Mouse (Mus musculus) thymus, adult 18-20 months (tissue): ENCODE results near the gene Fam135a.
"Not testable (repeated sequence)": the region's sequence is repeated elsewhere in the genome, so short reads cannot be mapped to it uniquely, and the experiment has no call there.

Experiments
- DNase-seq, 2 experiments: peaks; one replicate each; pipeline ENCODE4 v3.0.0; 2022; ENCODE audit warnings: mixed read lengths in 2 of 2

Fam135a gene

DNA sequence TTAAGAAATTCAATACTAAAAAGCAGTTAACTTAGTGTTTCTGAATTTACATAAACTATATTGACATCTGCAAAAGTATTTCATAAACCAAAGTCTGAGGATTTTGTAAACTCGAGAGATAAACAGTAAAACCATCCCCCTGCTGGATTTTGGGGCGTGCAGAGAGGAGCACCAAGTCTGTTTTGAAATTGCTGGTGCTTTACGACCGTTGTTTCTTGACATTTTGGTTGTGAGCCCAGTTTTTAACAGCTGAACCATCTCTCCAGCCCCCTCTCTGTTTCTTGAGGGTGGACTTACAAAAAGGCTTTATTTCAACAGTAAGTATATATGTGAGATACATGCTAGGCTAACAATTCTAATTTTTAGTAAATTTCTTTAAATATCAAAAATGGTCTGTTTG is 33.4 kb downstream of the Fam135a start:
- DNase-seq, result no peak

DNA sequence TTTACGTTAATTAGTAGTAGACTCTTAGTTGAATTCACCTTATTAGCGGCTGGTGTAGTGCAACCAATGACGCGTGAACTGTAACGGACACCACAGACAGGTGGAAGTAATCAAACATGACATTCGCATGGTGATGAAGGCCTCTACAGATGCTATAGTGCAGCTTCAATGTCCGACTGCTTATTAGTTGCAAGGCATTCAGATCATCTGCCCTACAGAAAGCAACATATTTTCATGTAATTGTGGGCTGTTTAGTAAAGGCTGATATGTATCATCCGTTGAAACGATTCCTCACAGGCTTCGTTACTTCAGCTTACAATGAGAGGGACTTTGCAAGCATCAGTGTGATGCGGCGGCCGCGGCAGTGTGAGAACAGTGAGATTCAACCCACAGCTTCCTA is 44.4 kb downstream of the Fam135a start:
- DNase-seq, result no peak

DNA sequence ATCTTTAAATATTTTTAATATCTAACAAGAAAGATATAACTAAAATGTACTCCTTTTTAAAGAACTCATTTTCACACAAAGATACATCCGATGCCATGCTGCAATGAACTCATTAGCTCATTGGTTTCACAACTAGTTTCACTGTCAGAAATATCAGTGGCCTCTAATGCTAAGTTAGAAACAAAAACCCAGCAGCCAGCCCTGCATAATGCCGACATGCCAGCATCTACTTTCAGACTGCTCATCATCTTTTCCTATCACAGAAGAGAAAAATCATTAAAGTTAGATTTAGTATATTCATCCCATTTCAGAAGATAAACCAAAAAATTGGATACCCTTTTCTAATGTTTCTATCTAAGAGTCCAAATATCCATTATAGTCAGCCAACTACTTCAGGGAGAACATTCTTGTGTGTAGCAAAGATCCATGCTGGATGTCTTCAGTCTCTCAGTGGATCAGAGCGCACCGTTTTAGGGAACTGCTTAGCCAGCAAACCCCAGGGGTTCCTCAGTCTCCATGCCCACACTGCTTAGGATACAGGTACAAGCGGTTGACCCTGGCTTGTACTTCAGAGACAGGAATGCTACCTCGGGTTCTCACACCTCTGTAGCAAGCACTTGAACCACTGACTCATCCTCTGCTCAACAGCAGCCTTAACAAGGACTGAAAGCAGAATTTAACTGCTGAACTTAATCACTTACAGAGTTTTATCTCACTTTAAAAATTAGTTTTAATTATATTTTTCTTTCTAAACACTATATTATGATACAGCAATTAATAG is 53.2 kb downstream of the Fam135a start:
- DNase-seq, result no peak

DNA sequence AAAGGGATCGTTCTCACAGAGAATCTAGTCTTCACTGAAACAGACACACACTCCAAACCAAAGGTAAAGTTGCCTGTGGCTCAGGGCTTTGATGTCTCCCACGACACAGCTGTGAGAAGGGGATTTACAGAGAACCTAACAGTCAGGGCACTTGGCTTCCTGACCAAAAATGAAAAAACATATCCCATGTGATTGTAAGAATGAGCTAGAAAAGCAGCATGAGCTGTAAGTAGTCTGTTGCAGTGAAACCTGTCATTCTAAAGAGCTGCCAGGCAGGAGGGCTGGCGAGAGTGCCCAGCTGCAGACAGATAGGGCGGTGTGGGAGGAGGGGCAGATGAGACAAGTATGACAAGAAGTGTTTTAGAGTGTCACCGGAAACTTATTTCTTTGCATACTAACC is 54.5 kb downstream of the Fam135a start:
- DNase-seq, result peak; percentile 11 to 24

DNA sequence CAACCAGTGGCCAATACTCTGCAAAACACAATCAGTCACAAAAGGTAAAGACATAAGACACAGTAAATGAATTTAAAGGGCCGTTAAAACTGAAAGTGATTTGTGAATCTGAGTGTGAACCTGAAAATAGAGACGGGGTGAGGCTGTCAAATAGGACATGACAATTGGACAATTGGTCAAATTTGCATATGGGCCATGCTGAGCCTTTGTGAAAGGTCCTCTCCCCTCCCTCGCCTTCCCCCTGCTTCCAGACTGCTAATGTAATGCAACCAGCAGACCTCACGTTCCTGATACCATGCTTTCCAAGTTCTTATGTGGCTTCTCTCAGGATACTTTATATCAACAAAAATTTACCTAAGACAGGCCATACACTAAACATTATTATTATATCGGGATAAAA is 57.1 kb downstream of the Fam135a start:
- no peak for DNase-seq

DNA sequence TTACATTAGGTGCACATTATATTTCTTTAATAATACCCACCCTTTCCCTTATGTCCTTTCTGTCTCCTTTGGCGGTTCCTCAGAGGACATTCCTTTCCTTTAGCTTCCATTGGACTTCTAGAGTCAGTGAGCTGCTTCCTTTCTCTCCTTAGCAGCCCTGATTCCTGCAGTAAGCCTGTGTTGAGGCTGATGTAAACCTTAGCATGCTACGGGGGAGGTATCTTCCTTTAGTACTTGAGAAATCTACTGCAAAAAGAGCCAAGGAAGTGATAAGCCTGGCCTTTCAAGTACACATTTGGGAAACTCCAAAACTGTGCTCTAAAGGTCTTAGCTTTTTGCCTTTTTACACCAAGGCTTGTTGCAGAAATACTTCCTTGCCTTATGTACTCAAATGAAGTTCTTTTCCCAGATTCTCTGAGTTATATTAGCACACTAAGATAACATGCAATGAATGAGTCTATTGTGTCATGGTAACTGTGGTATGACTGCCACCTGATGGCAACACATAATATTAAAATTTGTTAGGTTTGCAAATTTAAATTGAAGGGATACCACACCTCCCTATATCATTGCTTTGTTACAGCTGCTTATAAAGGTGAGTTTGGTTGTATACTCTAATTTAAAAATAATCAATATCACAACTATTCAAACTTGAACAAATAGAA is 66.2 kb downstream of the Fam135a start:
- DNase-seq, result no peak

DNA sequence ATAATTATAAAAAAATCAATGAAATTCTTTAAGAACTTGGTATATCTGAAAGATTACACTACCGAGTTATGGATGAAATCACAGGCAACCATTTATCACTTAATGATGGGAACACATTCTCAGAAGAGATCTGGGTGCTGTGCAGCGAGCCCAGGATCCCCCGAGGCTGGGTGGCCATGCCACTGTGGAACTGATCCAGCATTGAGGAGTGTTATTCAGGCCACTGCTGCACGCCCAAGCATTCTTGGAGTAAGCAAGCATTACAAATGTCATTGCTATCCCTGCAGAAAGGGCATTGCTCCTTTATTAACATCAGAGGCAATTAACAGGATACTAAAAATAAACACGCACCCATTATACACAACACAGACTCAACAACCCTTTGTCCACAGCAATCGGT is 89.3 kb downstream of the Fam135a start:
- DNase-seq, result no peak

DNA sequence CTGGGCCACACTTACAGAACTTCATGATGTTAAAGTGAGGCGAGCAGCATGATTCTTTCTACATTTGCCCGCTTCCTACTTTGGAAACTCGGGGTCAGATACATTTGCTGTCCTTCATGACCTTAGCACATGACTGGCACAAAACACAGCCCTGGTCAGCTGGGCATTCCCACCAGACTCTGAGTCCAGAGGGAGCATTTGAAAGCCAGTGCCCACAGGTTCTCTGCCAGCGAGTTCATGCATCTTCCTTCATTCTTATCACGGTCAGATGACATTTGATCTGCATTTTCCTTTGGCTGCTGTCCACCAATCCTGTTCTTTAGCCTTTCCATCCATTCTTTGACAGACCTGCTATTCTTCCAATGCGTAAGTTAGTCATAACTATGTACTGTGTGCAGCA is 90.1 kb downstream of the Fam135a start:
- DNase-seq, result no peak

DNA sequence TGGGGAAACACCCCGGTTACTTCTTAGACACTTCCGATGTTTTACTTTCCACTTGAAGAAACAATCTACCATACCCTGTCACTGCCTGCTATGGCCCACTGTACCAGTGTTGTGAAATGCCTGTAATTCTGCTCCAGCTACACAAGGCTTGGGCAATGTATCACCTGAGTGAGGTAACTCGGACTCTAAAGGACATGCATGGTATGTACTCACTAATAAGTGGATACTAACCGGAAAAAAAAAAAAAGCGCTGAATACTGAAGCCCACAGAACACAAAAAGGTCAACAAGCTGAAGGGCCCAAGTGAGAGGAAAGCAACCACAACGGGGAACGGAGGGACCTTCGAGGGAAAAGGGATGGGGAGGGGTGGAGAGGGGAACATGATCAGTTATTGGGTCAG is 92.5 kb downstream of the Fam135a start:
- no peak for DNase-seq

DNA sequence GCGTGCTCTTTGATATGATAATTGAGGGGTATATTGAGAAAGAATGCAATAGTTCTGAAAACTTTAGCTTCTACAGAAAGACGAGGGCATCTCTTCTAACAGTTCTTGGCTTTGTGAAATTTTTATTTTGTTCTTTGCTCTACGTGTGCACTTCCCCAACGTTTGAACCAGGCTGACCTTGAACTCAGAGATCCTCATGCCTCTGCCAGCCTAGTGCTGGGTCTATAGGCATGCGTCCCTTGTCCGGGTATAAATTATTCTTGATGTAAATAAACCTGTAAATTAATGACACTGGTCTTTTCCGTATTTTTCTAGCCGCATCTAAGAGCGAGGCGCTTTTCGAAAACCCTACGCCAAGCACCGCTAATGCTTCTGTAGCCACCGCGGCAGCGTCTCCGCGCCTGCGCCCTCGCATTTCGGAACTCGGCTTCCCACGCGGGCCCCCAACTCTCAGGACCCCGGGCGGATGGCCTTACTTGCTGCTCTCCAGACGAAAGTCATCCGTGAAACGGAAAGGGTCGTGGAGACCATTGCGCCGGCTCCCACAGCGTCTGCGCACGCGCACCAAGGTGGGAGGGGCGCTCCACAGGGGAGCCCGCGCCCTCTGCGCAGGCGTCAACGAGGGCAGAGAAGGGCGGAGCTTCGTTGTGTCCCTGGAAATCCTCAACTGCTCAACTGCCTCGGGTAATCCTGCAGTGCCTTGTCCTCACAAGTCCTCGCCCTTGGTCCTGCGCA is 94.9 kb downstream of the Fam135a start, which contains the start of gene Sdhaf4:
Sdhaf4 (minus strand) TSS at position 587 of the 735 bp plus-strand sequence.
- DNase-seq, result peak; percentile 89 to 91

DNA sequence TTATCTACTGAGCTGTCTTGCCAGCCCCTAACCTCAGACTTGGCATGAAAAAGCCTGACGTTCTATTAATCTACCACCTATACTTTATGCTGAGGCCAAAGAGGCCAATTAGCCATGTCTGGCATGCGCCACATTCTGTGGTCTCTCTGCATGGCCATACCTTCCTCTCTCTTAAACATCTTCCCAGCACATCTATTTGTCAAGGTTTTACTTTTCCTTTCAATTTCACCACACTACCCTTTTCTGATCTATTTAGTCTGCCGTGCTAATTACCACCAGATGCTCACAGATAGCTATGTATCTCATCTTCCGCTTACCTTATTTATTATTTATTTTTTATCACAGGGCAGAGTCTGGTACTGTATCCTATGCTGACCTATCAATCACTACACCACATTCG is 100.8 kb downstream of the Fam135a start:
- no peak for DNase-seq

DNA sequence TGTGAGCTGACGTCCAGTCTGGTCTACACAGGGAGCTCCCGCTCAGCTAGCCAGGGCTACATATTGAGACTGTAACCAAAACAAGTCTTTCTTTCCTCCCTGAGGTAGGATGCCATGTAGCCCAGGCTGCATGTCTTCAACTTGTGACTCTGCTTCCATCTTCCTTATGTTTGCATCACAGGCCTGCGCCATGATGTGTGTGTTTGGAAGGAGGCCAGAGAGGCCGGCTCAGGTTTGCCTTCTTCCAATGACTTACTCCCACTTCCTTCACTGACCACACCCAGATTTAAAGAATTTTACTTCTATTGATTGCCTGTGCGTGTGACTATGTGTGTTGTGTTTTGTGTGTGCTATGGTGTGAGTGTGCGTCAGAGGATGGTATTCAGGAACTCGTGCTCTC is 101.3 kb downstream of the Fam135a start:
- no peak for DNase-seq

DNA sequence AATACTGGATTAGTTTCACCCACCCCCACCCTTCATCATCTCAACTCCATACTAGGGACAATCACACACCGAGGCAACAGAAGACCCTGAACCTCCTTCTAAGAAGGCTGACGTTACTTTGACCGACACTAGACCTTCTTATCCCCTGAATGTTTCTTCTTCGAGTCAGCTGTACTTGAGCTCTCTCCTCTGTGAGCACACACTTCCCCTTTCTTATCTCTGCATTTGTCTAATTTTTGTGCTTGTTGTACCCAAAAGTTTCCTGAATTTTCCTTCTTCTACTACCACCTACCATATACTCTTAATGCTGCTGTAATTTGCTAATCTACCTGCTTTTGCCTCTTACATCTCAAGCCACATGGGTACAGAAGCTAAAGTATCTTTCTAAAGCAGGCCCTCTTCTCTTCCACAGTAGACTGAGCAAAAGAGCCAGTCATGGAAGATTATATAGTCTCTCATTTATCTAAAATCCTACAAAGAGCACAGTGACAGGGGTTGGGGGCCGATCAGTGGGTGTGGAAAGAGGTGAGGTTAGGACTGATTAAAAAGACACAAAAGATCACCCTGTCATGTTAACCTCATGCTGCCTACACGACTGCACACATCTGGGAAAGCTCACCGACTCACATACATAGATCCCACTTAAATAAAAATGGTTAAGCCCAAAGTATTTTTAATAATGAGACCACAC is 101.9 kb downstream of the Fam135a start:
- no peak for DNase-seq

DNA sequence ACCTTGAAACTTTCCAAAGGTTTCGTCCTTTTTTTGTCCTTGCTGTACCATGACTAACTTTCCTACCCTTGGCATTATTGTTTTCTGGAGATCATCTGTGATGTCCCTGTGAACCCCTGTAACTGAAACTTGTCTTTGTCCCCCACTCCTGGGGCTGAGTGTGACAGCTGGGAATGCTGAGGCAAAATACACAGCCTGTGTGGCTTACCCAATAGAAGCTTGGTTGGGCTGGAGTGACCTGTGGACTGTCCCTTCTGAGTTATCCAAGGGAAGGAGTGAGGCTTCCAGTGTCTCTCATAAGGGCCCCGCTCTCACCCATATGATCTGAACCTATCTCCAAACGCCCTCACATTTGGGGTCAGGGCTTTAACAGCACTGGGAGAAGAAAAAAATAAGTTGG is 102.6 kb downstream of the Fam135a start:
- DNase-seq, result no peak

DNA sequence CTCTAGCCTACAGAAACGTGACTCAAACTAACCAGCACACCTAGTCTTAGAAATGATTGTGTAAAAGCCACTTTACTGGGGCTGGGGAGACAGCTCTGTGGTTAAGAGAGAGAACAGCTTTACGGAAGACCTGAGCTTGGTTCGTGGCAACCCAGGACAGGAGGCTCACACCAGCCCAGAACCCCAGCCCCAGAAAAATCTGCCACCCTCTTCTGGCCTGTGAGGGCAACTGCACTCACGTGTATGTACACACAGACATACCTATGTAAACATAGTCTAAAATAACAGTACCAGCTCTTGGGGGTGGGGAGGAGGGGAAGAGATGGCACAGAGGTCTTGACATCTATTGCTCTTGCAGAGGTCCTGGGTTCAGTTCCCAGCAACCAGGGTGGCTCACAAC is 104.7 kb downstream of the Fam135a start:
- no peak for DNase-seq

DNA sequence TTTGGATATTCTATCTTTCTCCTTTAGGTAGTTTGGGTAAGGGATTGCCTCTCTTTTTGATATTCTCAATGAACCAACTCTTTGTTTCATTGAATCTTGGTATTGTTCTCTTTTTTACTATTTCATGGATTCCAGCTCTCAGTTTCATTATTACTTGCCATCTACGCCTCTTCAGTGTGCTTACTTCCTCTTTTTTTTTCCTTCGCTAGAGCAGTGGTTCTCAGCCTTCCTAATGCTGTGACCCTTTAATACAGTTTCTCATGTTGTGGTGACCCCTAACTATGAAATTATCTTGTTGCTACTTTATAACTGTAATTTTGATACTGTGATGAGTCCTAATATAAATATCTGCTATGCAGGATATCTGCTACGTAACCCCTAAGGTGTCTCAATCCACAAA is 117.0 kb downstream of the Fam135a start:
- DNase-seq, result no peak

DNA sequence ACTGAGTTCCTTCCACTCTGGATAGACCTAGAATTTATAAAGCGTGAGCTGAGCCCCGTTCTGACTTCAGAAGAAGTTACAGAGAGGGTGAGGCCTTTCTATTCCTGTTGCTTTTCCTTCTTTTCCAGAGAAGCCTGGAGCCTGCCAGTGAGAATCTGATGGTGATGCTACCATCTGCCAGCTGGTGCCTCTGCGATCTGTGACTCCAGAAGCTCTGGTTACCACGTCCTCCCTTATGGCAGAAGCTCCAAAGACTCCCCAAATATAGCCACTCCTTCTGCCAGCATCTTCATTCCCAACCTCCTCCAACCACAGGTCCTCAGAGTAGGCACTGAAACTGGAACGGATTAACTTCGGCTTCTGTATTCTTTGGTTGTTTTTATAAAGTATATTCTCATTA is 121.9 kb downstream of the Fam135a start:
- no peak for DNase-seq

DNA sequence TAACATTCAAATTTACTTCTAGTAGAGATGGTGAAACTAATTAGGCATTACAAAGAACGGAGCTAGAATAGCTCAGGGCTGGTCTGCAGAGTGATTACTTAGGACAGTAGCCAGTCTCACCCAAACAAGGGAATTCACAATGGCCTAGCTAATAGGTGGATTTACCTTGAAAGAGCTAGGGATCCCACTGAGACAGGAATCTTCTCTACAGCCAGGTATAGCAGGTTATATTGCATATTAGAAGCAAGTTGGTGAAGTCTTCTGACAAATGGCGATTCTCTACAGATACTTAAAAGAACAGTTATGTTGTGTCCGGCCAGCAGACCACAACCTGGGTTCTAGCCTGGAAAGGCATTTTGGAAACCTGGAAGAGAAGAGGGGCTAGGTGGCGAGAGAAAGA is 129.0 kb downstream of the Fam135a start:
- DNase-seq, result not testable (repeated sequence)

DNA sequence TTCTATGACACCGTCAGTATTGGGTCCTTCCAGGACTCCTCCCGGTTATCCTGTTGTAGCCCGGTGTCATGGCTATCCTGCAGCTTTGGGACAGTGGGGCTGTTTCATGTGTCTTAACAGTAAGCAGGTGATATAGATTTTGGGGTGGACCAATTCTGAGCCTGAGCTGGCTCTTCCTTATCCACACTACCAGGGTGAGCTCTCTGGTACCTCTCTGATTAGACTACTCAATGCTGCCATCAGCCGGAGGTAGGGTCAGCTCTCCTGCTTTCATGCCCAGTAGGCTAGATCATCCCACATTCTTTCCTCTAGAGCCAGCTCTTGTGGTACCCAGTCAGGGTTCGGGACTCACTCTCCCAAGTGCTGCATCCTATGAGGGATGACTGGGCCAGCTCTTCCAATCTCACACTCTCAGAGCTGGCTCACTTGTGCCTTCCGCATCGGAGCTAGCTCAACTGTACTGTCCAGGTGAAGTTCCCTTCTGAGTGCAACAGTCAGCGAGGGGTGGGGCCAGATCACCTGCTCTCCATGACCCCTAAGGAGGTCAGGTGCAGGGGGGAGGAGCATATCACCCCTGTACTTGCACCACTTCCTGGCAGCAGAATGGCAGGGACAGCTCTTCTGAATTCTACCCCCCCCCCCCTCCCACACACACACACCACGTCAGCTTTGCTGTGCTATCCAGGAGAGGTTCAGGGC is 132.0 kb downstream of the Fam135a start:
- DNase-seq, result no peak

DNA sequence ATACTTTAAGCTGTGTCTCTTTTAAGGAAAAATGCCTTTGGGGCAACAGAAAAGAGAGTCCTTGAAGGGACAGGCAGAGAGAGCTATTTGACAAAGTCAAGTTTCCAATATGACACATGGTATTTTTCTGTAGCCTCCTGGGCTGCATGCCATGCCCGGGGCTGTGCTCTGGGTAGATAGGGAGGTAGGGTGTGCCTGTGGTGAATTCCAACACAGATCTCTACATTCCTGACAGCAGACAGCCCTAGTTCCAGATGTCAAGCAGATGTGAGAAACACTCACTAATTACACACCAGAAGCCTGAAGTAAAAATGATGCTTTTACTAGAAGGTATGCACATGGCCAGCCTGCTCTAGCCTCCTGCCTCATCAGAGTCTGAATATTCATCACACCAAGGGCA is 133.9 kb downstream of the Fam135a start:
- DNase-seq, result no peak
